Mouse (Mus musculus) heart, adult 18-20 months (tissue): ENCODE results near the gene Cptp. TPM values are rescaled to one million over a fixed set of nuclear protein-coding genes. Genes with fewer than 3 reads are reported as not detected.

ENCODE experiments used
- DNase-seq, 2 experiments: peaks; one replicate each; pipeline ENCODE4 v3.0.0; 2021 to 2022; ENCODE audit warnings: mixed read lengths in 1 of 2
- microRNA-seq, 2 experiments: library from miRNA; unstranded; fragments of <30 nt; microRNA quantifications; one replicate each; pipeline ENCODE4 v1.2.0; 2022
- total RNA-seq, 2 experiments: library from RNA; stranded (reverse); gene quantifications; 2 replicates each; pipeline ENCODE4 v1.2.3; 2021

Cptp gene
- total RNA-seq, 2 experiments from 2014 or later, result 6.2 to 8.0 TPM

DNA sequence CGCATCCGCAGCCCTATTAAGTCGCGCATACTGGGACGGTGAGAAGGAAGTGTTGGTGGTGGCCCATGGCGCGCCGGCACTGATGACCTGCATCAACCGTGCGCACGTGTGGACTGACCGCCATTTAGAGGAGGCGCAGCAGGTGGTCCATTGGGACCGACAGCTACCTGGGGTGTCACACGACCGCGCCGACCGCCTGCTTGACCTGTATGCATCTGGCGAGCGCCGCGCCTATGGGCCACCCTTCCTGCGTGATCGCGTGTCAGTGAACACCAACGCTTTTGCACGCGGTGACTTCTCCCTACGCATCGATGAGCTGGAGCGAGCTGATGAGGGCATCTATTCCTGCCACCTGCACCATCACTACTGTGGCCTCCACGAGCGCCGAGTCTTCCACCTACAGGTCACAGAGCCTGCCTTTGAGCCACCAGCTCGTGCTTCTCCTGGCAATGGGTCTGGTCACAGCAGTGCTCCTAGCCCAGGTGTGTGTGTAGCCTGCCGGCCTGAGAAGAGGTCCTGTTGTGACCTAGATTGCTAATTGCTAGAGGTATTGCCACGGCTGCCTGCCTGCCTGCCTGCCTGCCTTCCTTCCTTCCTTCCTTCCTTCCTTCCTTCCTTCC lies 27.5 kb downstream of the Cptp start:
- no peak for DNase-seq

DNA sequence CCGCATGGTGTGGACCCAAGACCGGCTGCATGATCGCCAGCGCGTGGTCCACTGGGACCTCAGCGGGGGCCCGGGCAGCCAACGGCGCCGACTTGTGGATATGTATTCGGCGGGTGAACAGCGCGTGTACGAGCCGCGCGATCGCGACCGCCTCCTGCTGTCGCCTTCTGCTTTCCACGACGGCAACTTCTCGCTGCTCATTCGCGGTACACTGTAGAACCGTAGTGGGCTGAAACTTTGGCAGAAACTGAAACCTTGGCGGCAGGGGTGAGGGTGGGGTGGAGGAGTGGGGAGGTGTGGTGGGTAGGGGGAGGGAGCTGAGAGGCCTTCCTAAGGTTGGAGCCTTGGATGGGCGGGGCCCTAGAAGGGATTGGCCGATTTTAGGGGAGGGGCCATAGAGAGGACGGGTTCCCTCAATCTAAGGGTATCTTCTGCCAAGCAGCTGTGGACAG lies 28.2 kb downstream of the Cptp start:
- DNase-seq, result peak; percentile 70 to 80

DNA sequence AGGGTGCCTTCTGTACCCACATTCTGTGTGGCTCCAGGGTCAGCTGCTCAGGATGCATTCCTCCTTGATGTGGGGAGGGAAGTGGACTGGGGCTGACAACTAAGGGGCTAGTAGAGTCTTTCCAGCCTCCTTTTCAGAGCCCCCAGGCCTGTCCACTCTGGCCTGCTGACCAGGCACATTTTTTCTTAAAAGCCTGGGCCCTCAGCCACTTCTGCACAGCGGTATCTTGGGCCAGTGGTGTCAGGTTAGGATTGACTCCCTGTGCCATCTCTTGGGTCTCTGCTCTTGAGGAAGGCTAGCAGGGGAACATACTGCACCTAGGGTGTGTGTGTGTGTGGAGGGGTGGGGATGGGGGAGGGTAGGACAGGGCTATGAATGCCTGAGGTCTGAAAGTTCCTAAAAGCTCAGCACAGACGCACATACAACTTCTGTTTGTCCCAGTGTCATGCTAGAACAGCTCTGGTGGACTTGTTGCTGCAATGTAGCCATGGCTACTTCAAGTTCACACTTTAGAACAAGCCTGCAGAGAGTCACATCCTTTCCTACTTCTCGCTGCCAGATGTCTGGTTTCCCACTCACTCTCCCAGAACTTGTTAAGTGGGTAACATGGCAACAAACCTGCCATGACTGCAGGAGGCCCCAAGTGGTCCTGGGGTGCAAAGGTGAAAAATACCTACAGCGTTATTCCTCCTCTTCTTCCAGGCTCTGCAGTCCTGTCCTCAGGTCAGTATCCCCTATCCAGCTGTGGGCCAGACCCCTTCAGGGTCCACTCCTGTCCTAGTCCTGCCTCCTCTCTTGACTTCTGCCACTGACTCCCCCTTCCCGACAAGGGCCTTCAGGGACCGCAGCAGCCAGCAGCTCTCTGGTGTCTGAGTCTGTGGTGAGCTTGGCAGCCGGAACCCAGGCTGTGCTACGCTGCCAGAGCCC lies 28.9 kb downstream of the Cptp start:
- DNase-seq, result no peak

DNA sequence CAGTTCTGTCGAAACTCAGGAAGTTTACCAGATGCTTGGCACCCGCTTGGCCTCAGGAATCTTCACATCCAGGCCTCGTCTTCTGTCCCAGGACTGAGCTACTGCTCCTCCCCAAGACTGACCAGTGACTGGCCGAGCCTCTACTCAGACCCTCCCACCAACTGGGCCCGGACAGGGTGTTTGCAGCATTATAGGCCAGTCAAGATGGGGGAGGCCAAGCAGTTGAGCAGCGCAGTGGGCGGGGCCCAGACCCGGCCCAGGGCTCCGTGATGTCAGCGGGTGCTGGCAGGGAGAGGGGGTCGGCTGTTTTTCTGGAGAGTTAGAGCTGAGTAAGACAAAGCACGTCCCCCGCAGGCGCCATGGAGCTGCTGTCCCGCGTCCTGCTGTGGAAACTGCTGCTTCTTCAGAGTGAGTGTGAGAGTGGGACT lies 29.7 kb downstream of the Cptp start, which contains the start of gene Mxra8:
Mxra8 (plus strand) TSS at position 198 of the 428 bp plus-strand sequence.
- peak; percentile 87 to 95 for DNase-seq

DNA sequence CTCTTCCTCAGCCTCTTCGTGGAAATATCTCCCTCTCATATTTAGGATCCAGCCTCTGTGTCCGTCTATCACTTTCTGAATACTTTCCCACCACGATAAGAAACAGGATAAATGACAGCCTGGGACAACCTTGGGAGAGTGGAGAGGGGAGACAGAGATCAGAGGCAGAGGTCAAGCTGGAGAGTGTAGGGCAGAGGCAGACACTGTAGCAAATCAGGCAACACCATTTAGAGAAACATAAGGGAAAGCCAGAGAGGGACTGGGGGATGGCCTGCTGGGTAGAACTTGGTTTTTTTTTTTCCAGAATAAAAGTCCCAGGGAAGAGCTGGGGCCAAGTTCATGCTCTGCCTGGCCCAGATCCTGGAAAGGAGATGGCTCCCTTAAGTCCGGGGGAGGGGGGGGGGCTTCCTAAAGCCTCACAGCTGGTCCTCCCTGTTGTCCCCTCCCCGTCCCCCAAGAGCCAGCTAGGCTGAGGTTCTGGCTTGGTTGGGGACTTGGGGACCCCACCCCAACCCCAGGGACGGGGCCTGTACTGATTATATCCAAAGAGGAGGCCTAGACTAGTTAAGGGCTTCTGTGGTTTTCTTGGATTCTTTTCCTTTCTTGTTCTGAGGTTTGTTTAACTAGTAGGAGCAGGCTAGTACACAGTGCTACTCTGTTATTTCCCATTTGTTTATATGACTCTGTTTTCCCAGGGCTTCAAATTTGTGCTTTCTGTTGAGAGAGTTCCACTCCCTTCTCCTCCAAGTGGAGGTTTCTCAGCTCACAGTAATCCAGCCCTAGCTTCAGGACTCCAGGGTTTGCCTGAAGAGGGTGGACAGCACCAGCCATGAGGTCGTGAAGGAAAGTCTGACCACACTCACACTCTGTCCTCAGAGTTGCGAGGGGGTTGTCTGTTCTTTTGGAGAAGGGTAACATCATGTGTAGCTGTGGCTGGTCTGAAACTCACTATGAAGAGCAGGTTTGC lies 30.8 kb downstream of the Cptp start:
- peak; percentile 63 to 80 for DNase-seq

DNA sequence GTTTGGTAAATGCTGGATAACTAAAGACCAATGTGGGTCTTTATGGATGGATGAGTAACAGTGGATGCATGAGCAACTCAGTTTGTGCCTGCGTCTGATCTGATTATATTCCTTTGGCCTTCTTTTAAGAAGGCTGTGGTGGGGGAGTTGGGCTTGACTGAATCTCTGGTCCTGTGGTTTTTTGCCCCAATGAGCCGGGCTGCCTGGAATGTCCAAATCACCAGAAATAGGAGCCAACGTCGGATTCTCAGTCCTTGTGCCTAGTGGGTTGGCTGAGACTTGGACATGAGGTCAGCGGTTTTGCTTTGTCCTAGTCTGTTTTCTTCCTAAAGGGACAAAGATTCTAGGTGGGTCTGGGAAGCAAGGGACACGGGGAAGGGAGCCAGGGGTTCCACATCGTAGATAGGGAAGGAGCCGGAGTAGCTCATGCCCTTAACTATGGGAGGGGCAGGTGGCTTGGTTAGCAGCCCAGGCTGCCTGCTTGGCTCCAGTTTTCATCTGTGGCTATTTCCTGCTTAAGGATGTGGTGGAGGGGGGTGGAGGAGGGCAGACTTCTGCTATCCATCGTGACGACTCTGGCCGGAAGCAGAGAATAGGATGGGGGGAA lies 31.7 kb downstream of the Cptp start:
- peak; percentile 72 to 85 for DNase-seq

DNA sequence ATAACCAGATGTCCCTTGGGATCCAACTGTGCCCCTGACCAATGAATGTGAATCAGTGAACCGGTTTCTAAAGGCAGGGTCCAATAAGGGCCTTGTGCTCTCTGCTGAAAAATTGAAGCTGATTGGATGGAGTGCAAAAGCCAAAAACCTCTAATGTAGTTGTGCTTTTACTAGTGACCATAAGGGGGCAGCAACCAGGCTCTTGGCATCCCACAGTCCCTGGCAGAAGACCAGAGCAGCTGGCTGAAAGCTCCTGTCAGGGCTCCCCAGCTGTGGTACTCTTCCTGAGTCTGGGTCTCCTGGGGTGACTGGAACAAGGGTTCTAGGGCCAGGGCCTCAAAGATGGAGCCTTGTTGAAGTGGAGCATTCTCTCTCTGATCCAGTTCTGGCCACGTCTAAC lies 35.4 kb downstream of the Cptp start:
- peak; percentile 90 to 92 for DNase-seq

DNA sequence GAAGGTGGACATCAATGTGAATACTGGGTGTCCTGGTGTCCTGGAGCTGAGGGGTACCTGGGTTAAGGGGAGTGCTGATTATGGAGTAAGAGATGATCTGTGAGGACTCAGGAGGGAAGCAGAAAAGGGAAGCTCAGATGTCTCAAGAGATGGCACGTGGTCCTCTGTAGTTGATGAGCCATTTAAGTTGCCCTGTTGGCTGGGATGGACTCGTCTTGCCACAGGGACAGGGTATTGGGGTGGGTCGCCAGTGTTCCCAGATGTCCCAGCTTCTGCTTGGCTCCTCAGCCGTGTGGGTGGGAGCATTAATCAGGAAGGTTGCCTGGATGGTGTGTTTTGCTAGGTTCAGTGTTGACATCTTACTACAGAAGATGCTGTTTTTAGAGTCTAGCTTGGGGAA lies 36.0 kb downstream of the Cptp start:
- DNase-seq, result no peak

DNA sequence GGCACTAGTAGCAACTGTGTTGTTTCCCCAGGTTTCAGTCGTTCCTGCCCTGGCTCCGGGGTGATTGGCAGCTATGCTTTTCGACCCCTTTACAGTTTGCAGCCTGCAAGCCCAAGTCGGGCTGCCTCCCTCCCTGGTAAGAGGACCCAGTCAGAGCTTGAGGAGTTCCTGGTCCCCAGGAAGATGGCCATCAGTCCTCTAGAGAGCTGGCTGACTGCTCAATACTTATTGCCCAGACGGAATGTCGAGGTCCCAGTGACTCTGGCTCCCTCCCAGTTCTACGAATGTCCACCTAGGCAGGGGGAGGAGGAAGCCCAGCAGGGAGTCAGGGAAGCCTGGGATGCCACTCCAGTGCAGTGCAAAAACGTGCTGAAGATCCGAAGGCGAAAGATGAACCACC lies 36.9 kb downstream of the Cptp start:
- no peak for DNase-seq

DNA sequence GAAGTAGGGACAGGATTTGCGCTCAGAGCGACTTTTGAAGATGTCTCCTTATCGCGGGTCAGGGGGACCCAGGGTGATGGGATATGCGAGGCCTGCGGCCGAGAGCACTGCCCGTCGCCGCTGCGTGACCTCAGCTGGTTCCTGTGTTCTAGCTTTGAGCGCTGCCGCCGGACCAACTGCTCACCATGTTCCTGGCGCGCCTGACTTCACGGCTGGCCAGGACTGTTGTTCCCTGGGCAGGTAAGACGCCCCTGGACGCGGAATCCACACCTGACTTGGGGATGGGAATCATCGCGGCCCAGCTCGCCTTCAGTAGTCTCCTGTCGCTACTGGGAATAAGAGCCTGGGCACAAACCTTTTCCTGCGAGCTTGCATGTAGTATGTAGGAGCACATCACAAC lies 37.4 kb downstream of the Cptp start:
- DNase-seq, result no peak

DNA sequence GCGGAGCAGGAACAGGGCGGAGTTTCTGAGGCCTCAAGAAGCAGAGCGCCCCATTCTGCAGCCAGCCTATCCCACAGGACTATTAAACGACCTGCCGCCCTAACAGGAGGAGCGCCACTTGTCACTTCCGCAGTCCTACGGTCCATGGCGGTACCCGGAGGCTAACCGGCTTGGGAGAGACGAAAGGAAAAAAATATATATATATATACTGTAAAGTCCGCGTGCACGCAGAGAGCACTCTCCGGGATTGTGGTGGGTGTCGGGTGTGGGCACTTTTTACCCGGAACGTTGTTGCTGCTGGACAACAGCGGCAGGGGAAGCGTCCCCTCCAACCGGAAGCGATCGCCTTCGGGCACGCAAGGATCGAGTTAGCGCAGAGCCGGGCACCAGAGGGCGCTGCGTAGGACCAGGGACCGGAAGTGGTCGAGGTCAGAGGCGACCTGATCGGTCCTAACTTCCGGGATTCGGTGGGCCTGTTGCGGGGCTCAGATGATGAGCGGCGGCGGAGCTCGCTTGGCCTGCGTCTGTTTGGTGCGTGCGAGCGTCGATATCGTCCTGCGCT lies 38.0 kb downstream of the Cptp start, which contains the start of gene Aurkaip1:
Aurkaip1 (plus strand) TSS at position 68 of the 562 bp plus-strand sequence.
- DNase-seq, result peak; percentile 96

DNA sequence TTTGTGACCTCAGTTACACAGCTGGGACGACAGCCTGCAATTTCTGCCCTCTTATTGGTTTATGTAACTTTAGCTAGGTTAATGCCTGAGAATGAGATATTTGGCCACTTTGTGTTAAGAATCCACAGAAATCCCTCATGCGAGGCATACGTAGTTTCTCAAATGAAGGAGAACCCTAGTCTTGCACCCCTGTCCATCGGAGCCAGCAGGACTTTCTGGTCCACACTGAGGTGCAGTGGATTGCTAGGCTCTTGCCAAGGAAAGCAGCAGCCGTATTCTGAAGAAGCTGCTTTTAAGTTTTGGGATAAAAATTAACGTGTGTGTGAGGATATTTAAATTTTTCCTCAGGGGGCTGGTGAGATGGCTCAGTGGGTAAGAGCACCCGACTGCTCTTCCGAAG lies 38.6 kb downstream of the Cptp start:
- no peak for DNase-seq

DNA sequence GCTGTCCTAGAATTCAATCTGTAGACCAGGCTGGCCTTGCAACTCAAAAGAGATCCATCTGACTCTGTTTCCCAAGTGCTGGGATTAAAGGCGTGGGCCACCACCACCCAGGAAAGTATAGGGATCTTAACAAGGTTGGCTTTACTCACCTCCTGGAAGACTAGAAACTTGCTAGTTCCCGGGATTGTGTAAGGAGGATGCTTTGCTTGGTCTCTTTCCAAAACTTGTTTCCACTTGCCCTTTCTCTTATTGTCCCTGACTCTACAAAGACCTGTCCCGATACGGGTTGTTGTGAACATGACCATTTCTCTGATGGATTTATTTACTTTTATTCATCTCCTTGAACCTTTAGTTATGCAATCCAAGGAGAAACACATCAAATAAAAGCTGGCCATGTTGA lies 39.4 kb downstream of the Cptp start:
- no peak for DNase-seq

DNA sequence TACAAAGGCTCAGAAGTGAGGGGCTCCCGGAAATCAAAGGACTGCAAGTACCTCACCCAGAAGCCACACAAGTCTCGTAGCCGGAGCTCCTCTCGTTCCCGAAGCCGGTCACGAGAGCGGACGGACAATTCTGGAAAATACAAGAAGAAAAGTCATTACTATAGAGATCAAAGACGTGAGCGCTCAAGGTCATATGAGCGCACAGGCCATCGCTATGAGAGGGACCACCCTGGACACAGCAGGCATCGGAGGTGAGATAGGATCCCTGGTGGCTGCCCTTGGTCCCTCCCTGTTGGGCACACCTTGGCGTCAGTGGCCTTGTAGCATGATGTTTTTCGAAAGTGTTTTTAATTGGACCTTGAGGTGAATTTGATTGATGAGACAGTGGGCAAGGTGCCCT lies 45.8 kb downstream of the Cptp start:
- no peak for DNase-seq

DNA sequence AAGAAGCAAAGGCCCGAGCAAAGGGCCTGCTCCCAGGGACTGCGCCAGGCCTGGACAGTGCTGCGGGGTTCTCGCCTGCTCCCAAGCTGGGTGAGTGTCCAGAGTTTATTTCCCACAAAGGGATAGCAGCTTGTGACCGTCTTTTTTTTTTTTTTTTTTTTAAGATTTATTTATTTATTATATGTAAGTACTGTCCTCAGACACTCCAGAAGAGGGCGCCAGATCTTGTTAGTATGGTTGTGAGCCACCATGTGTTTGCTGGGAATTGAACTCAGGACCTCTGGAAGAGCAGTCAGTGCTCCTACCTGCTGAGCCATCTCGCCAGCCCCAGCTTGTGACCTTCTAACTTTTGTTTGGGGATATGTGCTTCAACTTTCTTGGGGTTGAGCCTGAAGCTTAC lies 48.2 kb downstream of the Cptp start:
- DNase-seq, result peak in 1 of 2 experiments; percentile 37

DNA sequence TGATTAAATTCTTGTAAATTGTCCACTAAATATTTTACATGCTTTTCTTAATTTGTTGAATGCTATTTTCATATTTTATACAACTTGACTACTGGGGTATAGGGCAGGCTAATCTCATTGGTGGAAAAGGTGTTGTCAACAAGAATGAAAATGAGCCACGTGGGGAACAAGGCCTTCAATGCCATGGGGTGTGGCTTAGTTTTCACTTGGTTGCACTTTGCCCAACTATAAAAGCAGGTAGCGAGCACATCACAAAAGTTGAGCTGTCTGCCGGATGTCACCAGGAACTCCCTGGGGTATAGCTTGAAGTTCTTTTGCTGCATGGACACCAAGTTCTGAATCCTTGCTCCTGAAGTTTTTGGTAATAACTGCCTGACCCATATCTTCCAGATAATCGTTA lies 51.7 kb downstream of the Cptp start:
- DNase-seq, result no peak

Small RNA genes within 50 kb of the gene (microRNA-seq; reads per million reads assigned to microRNA genes)
- 0 reads per million in 2 experiments for gene Gm22991

Other genes starting within 250 kb of the Cptp start
- gene Cdk11b, start 244.6 kb downstream of the Cptp start, total RNA-seq, result 10 to 100 TPM; 26.4 to 26.7 TPM
- not detected for gene Gm10563, start 224.0 kb downstream of the Cptp start, total RNA-seq
- 1 to 10 TPM; 7.0 to 7.2 TPM for gene Mmp23, start 216.1 kb downstream of the Cptp start, total RNA-seq
- 10 to 100 TPM; 24.1 to 24.7 TPM for gene Mib2, start 200.2 kb downstream of the Cptp start, total RNA-seq
- gene Fndc10, start 175.1 kb downstream of the Cptp start, total RNA-seq, result 1 to 10 TPM; 1.1 to 1.8 TPM
- 10 to 100 TPM; 42.9 to 50.7 TPM for gene Ssu72, start 164.6 kb downstream of the Cptp start, total RNA-seq
- under 1 TPM; 0.25 to 0.39 TPM for gene Tmem240, start 134.6 kb downstream of the Cptp start, total RNA-seq
- gene Atad3a, start 108.3 kb downstream of the Cptp start, total RNA-seq, result 10 to 100 TPM; 44.6 to 44.8 TPM
- gene Vwa1, start 94.7 kb downstream of the Cptp start, total RNA-seq, result 10 to 100 TPM in 1 of 2 experiments, 1 to 10 TPM in 1; 7.1 to 14.6 TPM
- gene Tmem88b, start 83.6 kb downstream of the Cptp start, total RNA-seq, result under 1 TPM; 0.42 to 0.85 TPM
- gene Ankrd65, start 79.0 kb downstream of the Cptp start, total RNA-seq, result not detected
- 10 to 100 TPM; 76.7 to 79.8 TPM for gene Mrpl20, start 66.6 kb downstream of the Cptp start, total RNA-seq
- 10 to 100 TPM; 17.9 to 25.7 TPM for gene Ccnl2, start 57.0 kb downstream of the Cptp start, total RNA-seq
- gene Aurkaip1, start 38.2 kb downstream of the Cptp start, total RNA-seq, result 100 to 1,000 TPM; 106 to 108 TPM
- 10 to 100 TPM; 22.0 to 26.6 TPM for gene Mxra8, start 29.8 kb downstream of the Cptp start, total RNA-seq
- 10 to 100 TPM; 45.0 to 51.5 TPM for gene Dvl1, start 22.0 kb downstream of the Cptp start, total RNA-seq
- under 1 TPM; 0.22 to 0.23 TPM for gene Tas1r3, start 6.1 kb downstream of the Cptp start, total RNA-seq
- gene Ints11, start 106 bp upstream of the Cptp start, total RNA-seq, result 10 to 100 TPM; 14.7 to 14.9 TPM
- 10 to 100 TPM; 10.4 to 12.8 TPM for gene Pusl1, start 22.3 kb upstream of the Cptp start, total RNA-seq
- gene Acap3, start 22.4 kb upstream of the Cptp start, total RNA-seq, result 1 to 10 TPM; 8.6 to 8.8 TPM
- 10 to 100 TPM; 53.0 to 55.9 TPM for gene Ube2j2, start 74.4 kb upstream of the Cptp start, total RNA-seq
- 10 to 100 TPM; 17.0 to 22.4 TPM for gene C1qtnf12, start 92.9 kb upstream of the Cptp start, total RNA-seq
- gene B3galt6, start 123.2 kb upstream of the Cptp start, total RNA-seq, result 1 to 10 TPM; 2.7 to 3.1 TPM
- gene Sdf4, start 123.4 kb upstream of the Cptp start, total RNA-seq, result 10 to 100 TPM; 82.1 to 89.0 TPM
- gene Tnfrsf4, start 144.4 kb upstream of the Cptp start, total RNA-seq, result 1 to 10 TPM in 1 of 2 experiments, under 1 TPM in 1; 0.25 to 1.0 TPM
- gene Tnfrsf18, start 156.7 kb upstream of the Cptp start, total RNA-seq, result under 1 TPM; 0.45 to 0.49 TPM
- under 1 TPM in 1 of 2 experiments, not detected in 1; 0.33 TPM for gene Ttll10, start 190.0 kb upstream of the Cptp start, total RNA-seq
- 1 to 10 TPM; 2.0 to 3.0 TPM for gene 9430015G10Rik, start 240.5 kb upstream of the Cptp start, total RNA-seq